Mouse (Mus musculus): Measurements from ENCODE around the gene Abca8b.

DNA sequence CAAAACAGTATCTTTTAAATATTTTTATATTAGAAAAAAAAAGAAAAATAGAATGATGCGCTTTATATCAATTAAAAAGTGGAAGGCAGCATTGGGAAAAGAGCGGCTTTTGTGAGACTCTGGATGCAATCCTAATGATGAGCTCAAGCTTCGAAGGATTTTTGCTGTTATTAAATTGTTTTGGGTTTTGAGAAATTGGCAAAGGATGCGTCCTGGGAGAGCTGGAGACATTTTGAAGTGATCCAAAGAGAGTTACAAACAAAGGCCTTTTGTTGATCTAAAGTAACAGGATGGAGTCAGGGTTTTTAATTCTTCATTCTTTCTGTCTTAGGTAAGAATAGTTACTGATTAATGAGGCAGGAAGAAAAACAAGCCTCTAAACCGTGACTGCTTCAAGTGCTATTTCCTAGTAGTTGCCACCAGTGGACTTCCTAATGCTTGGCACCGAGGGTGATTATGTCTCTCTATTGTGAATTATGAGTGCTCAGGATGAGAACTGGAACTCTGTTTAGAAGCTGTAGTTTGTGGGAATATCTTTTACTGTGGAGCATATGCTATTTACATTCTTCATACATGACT, 99.6 kb downstream of the Abca8b start:
- TF ChIP-seq CTCF (IDR thresholded peaks at IDR 0.05; ENCODE audit: low read depth) (no peak), EP300 (IDR thresholded peaks at IDR 0.05; ENCODE audit: low read depth) (no peak)
